Mouse (Mus musculus) c-Kit-positive CD71-positive TER-119-positive erythroid progenitor cells, embryonic 14.5 days (primary cell): ENCODE results near the gene Nxpe4.
"Not testable (repeated sequence)": the region's sequence is repeated elsewhere in the genome, so short reads cannot be mapped to it uniquely, and the experiment has no call there.

Source experiments
- DNase-seq: peaks from one replicate; pipeline ENCODE4 v3.0.0-alpha.2; 2013; ENCODE audit warnings: low spot score

Nxpe4 gene

GRCm38 (mm10) chr9:48240431-48240830, 78.6 kb downstream of the Nxpe4 start:
- DNase-seq = no peak

DNA sequence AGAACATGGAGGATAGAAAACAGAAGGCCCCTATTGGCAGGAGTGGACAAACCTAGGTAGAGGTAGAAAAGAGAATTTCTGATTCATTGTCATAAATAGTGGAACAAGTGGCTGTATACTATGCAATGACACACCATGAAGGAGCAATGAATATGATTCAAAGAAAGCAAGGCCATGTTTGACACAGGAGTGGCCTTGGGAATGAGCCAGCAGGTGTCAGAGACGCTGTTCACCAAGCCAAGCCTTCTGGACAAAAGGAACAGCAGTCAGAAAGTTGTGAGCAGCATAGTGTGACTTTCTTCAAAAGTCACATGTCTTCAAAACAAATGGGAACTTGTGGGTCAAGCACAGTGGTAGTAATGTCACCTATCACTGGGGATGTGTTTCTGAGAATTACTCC, 80.0 kb downstream of the Nxpe4 start:
- no peak for DNase-seq

DNA sequence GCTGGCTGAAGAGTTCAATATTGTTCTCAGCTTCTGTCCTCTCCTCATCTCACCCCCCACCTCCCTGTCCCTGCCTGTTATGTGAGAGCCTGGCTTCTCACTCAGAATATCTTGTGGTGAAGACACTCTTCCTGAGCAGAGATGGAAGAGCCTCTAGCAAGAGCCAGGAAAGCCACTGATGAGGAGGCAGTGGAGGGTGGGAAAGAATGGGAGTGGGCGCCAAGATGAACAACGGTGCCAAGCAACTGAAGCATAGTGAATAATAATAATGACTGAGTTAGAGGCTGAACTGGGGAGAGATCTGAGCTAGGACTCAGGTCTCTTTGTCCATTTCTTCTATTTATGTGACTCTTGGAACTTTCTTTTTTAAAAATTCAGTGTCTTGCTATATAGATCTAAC, 80.9 kb downstream of the Nxpe4 start:
- no peak for DNase-seq

DNA sequence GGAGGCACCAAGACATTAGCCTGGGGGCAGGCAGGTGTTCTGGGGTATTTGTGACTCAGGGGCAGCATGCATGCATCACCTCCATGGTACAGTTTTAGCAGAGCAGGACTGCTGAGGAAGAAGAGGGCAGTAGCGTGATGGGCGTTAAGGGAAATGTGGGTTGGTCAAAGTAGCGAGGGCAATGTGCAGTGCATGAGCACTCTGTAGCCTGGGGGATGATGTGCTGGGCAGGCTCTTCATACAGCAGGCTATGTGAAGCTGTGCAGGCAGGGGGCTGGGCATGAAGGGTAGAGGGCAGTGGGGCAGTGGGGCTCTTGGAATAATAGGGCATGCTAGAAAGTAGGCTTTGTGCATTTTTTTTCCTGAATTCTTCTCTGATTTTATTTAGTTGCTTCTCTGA, 82.4 kb downstream of the Nxpe4 start:
- no peak for DNase-seq

- DNase-seq = no peak
Observed at GRCm38 (mm10) chr9:48245525-48245924, 83.7 kb downstream of the Nxpe4 start.

DNA sequence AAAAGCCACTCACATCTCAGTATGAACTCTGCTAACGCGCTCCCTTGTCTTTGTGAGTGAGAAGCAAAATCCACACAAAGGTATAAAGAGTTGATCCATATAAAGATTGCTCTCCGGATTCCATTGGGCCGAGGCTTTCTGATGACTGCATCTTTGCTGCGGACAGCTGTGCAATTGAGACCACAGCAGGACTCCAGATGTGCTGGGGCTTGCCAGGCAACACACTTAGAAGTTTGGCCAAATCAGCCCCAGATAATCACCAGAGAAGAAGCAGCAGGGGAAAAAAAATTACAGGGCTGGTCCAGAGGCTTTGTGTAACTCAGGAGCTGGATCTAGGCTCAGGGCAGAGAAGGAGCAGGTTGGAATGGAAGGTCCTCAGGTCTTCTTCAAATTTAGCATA, 85.5 kb downstream of the Nxpe4 start:
- no peak for DNase-seq

GRCm38 (mm10) chr9:48252236-48252635, 90.4 kb downstream of the Nxpe4 start:
- no peak for DNase-seq

DNA sequence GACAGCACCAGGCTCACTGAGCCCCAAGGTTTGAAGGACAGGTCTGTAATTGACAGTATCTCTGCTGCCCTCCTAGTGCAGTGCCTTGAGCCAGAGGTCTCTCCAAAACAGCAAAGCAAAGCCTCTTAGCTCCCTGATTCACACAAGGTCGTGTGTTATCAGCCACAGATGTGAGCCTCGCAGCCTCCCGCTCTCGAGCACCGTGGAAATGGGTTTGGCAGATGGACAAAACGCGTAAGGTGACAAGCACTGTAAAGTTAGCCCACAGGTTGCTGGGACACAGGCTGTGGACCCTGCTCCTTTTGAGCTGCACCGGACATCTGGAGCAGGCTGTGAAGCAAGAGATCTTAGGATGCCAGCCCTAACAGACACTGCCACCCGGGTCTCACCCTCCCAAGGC, 95.2 kb downstream of the Nxpe4 start:
- no peak for DNase-seq

GRCm38 (mm10) chr9:48257741-48258423, 96.1 kb downstream of the Nxpe4 start:
- DNase-seq = peak; percentile 28

DNA sequence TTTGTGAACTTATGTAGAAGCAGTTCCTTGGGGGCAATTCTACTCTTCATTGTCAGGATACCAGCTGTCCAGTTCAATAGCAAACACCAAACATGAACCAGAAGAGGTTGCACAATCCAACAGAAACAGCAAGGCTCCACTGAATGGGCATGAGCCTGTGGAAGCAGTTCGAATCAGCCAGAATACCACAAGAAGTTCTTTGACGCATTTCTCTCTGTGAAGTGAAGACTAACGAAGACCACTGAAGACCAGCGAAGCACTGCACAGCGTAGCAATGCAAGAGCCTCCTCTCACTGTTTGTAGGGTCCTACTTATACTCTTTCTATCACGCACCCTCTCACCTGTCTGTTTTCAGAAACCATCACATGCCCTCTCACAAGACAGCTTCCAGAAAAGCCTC, 102.8 kb downstream of the Nxpe4 start:
- DNase-seq = no peak

- DNase-seq = no peak
Observed at GRCm38 (mm10) chr9:48265491-48265890, 103.7 kb downstream of the Nxpe4 start.

- DNase-seq = peak; percentile 63
Observed at GRCm38 (mm10) chr9:48266286-48267027, 104.6 kb downstream of the Nxpe4 start.

DNA sequence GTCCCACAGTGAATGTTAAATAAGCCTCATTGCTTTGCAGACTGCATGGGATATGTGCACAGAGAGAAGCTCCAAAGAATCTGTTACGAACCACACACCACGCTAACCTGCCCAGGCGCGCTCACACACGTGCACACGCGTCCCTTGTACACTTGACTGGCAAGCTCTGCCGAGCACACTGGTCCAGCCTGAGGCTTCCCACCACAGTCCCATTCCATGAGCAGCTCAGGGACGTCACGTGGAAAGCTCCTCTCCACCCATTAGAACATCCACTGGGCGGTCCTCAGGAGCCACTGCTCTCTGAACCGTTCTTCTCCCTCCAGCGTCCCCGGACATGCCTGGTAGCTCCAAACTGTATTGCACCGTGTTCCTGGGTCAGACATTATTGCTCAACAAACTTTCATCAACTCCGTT, 105.2 kb downstream of the Nxpe4 start:
- peak; percentile 24 for DNase-seq

DNA sequence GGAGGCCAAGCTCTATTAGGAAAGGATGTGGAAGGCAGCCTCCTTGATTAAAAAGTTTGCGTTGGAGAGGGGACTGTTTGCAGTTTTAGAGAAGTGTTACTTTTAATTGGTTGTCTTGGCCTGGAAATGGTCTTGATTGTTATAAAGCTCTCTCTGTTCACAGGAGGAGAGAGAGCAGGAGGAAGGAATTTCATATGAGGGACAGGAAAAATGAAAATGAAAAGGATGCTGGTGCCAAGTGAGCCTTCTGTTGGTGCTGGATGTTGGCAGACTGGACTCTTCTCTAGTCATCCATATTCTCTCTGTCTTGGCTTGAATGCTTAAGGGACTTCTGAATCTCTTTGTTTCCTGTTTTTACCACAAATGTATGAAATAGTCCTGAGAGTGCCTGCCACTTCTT, 106.1 kb downstream of the Nxpe4 start:
- DNase-seq = no peak

GRCm38 (mm10) chr9:48276831-48277230, 115.0 kb downstream of the Nxpe4 start:
- no peak for DNase-seq

DNA sequence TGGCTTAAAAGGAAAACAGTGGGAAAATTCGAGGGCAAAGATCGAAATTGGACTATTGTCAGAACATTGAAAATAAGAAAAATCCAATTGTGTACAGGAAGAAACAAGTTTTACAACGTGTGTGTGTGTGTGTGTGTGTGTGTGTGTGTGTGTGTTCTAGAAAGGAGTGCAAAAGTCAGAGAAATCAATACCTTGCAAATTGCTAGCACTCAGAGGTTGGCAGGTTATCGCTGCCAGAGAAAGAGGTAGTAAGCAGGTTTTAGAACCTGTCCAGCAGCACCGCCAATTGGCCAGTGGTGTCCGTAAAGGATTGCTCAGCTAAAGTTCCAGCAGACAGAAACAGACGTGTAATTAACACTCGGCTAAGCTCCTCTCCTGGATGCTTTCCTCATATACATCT, 122.4 kb downstream of the Nxpe4 start:
- no peak for DNase-seq

DNA sequence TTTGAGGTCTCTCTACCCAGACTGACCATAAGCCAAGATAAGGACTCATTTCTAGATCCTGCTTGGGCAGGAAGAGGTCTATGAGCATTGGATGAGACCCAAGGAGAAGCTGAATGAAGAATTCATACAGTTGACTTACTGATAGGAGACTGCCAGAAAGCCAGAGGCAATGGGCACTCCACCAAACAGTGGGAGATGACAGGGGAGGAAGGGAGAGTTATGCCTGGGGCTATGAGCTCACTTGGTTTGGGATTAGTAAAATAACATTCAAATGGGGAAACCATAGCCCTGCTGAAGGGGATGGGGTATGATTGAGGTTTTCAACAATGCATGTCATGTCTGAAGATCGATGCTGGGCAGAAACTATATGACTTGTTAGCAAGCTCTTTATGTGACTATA, 128.5 kb downstream of the Nxpe4 start:
- DNase-seq = no peak

DNA sequence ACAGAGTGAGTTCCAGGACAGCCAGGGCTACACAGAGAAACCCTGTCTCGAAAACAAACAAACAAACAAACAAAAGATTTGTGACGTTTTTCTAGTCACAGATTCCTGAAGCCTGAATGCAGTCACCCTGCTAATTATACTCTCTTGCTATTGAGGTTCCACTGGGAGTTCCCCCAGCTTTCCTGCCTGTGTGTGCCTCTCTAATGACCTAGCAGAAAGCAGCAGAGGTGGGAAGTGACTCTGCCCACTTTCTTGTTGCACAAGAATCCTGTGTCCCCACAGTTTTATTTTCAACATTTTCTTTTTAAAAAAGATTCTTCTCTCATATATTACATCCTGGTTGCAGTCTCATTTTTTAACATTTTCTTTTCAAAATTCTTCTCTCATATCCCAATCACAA, 132.9 kb downstream of the Nxpe4 start:
- DNase-seq = no peak

GRCm38 (mm10) chr9:48298983-48299382, 137.2 kb downstream of the Nxpe4 start:
- no peak for DNase-seq

DNA sequence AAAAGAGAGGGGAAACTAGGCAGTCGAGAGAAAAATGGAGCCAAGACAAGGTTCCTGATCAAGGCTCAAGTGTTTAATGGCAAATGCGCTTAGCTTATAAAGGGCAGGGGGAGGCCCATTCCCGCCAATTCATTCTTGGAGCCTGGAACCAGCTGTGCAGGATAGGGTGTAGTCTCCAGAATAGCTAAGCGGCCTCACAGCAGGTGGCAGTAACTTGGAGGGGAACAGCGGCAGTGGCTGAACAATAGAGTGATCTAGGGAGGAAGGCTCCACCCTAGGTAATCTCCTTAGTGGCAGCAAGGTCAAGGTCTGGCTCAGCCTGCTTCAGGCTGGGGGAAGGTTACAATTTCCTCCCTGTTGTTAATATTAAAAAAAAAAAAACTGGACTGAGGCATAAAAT, 141.7 kb downstream of the Nxpe4 start:
- not testable (repeated sequence) for DNase-seq

- no peak for DNase-seq
Observed at GRCm38 (mm10) chr9:48311241-48311640, 149.4 kb downstream of the Nxpe4 start.

DNA sequence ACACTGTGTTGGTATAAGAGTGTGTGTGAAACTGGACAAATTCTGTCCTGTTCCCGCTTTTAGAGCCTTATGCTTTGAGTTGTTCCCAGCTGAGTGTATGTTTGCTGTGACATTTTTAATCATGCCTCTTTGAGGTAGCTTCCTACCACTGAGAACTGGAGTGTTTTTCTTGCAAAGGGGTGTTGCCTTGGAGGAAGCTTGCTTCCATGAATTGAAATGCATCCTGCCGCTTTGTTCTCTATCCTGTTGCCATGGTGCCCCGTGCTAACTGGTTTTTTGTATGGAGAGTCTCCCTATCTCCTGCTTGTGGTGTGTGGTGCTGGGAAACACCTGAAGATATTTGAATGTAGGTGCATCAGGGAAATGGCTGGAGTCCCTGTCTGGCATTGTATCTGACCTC, 152.4 kb downstream of the Nxpe4 start:
- DNase-seq = no peak

DNA sequence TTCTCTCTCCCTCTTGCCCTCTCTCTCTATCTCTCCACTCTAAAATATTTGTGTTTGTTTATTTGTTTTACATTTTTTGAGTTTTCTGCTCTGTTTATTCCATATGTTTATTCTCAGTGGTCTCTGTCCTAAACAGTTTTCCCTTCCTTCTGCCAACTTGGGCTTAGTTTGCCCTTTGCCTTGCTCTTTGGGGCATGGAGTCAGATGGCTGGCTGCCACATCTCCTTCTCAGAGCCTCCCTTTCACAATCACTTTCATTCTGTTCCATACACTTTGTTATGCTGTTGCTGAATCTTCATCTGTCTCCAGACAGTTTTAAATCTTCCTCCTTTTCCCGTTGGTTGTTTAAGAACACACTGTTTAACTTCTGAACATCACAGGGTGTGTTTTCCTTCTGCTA, 154.0 kb downstream of the Nxpe4 start:
- no peak for DNase-seq

DNA sequence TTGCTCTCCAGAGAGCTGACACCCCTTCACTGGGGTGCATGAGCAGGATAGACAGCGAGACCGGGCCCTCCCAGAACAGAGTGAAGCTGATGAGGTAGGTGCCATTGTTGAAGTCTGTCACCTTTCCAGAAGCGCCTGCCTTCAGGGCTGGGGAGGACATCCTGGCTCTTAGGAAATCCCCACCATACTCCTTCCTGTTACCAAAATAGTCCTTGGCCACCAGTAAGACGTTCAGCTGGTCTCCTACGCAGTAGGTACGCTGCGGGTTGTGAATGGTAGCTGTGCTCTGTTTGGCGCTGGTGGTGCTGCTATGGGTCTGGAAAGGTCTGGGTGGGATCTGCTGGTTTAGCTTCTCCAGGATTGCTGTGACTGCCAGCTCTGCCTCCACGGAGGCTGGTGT, 164.5 kb downstream of the Nxpe4 start:
- no peak for DNase-seq
